Comparison of ENCODE assay signal across 10 mouse cellular contexts in genomic region chr1:126597376-126597775, GRCm38 (mm10).
DNase-seq lines count a peak whose midpoint lies in the region; ATAC-seq and TF ChIP-seq lines count a peak whose summit lies in the region.
"Had no signal": no experiment of that assay in that cellular context is flagged by ENCODE, and none has a peak within 500 bp of the region (broad histone marks: within the 10 kb centered on the region; RNA-seq: fewer than 3 reads in every experiment).

No protein-coding gene starts in this region.

- no peak for TF ChIP-seq CTCF in midbrain, postnatal 0 days (IDR thresholded peaks at IDR 0.05)

- WGBS in kidney, embryonic 16.5 days, result 23% methylated on average over 3 of the region's 3 CpGs
- 64% methylated on average over 3 of the region's 3 CpGs for WGBS in embryonic facial prominence, embryonic 14.5 days
- WGBS in hindbrain, embryonic 12.5 days, result 25% methylated on average over 3 of the region's 3 CpGs
- 46% methylated on average over 3 of the region's 3 CpGs for WGBS in midbrain, postnatal 0 days

- no peaks in the 10 kb centered on the region for H3K36me3 ChIP-seq in kidney, embryonic 16.5 days (ENCODE audit: insufficient read depth, low read length)
- H3K36me3 ChIP-seq in embryonic facial prominence, embryonic 14.5 days (ENCODE audit: control insufficient read depth, insufficient read depth, low read length), result no peaks in the 10 kb centered on the region
- H3K36me3 ChIP-seq in hindbrain, embryonic 12.5 days, result no peaks in the 10 kb centered on the region
- no peaks in the 10 kb centered on the region for H3K36me3 ChIP-seq in midbrain, postnatal 0 days (ENCODE audit: insufficient read depth, low read length)

- H3K9me3 ChIP-seq in kidney, embryonic 16.5 days (ENCODE audit: low read length), result no peaks in the 10 kb centered on the region
- H3K9me3 ChIP-seq in embryonic facial prominence, embryonic 14.5 days (ENCODE audit: control insufficient read depth, low read length), result no peaks in the 10 kb centered on the region
- no peaks in the 10 kb centered on the region for H3K9me3 ChIP-seq in hindbrain, embryonic 12.5 days (replicated peaks)
- H3K9me3 ChIP-seq in midbrain, postnatal 0 days (ENCODE audit: low read length), result no peaks in the 10 kb centered on the region

- no peak overlapping the region for H3K4me2 ChIP-seq in kidney, embryonic 16.5 days (replicated peaks; ENCODE audit: low read depth, low read length)
- H3K4me2 ChIP-seq in embryonic facial prominence, embryonic 14.5 days (ENCODE audit: low read depth, low read length), result no peak overlapping the region
- no peak overlapping the region for H3K4me2 ChIP-seq in hindbrain, embryonic 12.5 days (replicated peaks)
- H3K4me2 ChIP-seq in midbrain, postnatal 0 days (ENCODE audit: low read depth, low read length, poor library complexity, severe bottlenecking), result no peak overlapping the region

- H3K4me3 ChIP-seq in kidney, embryonic 16.5 days (ENCODE audit: low read length), result no peak overlapping the region
- no peak overlapping the region for H3K4me3 ChIP-seq in embryonic facial prominence, embryonic 14.5 days (ENCODE audit: low read depth, low read length)
- no peak overlapping the region for H3K4me3 ChIP-seq in hindbrain, embryonic 12.5 days
- no peak overlapping the region for H3K4me3 ChIP-seq in midbrain, postnatal 0 days (ENCODE audit: low read depth, low read length)

- no peak overlapping the region for H3K27ac ChIP-seq in kidney, embryonic 16.5 days (ENCODE audit: low read length)
- no peak overlapping the region for H3K27ac ChIP-seq in embryonic facial prominence, embryonic 14.5 days (replicated peaks; ENCODE audit: low read depth, low read length)
- no peak overlapping the region for H3K27ac ChIP-seq in hindbrain, embryonic 12.5 days
- no peak overlapping the region for H3K27ac ChIP-seq in midbrain, postnatal 0 days (ENCODE audit: low read depth, low read length)

- DNase-seq in kidney, adult 11 months, result no peak
- DNase-seq in embryonic facial prominence, embryonic 14.5 days (ENCODE audit: low spot score), result peak; percentile 38
- DNase-seq in midbrain, postnatal 0 days (ENCODE audit: low spot score), result peak; percentile 24
- no peak for DNase-seq in thymus, postnatal 0 days (ENCODE audit: low spot score)
- DNase-seq in layer of hippocampus, adult 9-10 months (ENCODE audit: low spot score), result no peak
- DNase-seq: cerebellum, adult 9-10 months; thymus, postnatal 36 days had no signal

- no peaks in the 10 kb centered on the region for H3K27me3 ChIP-seq in kidney, embryonic 16.5 days (ENCODE audit: insufficient read depth, low read length)
- no peaks in the 10 kb centered on the region for H3K27me3 ChIP-seq in embryonic facial prominence, embryonic 14.5 days (replicated peaks; ENCODE audit: control insufficient read depth, insufficient read depth, low read length)
- no peaks in the 10 kb centered on the region for H3K27me3 ChIP-seq in hindbrain, embryonic 12.5 days
- peaks cover 5% of the 10 kb centered on the region; the same call in 1 of the 2 replicates for H3K27me3 ChIP-seq in midbrain, postnatal 0 days (ENCODE audit: insufficient read depth, low read length)

- peaks cover 7% of the 10 kb centered on the region; the same call in 1 of the 2 replicates for H3K4me1 ChIP-seq in kidney, embryonic 16.5 days (ENCODE audit: insufficient read depth, low read length)
- H3K4me1 ChIP-seq in embryonic facial prominence, embryonic 14.5 days (ENCODE audit: control insufficient read depth, insufficient read depth, low read length), result peaks cover 3% of the 10 kb centered on the region; the same call in 1 of the 2 replicates
- H3K4me1 ChIP-seq in hindbrain, embryonic 12.5 days, result peaks cover 13% of the 10 kb centered on the region
- H3K4me1 ChIP-seq in midbrain, postnatal 0 days (ENCODE audit: insufficient read depth, low read length), result no peaks in the 10 kb centered on the region

- 0 out of 2 replicates have a peak, but pooled peaks have one; percentile 58 for ATAC-seq in kidney, embryonic 16.5 days (ENCODE audit: low FRiP score, low TSS enrichment)
- peak; percentile 36; the same call in 1 of the 2 replicates for ATAC-seq in embryonic facial prominence, embryonic 14.5 days (ENCODE audit: low read depth)
- peak; percentile 55 for ATAC-seq in hindbrain, embryonic 12.5 days (ENCODE audit: low FRiP score)
- ATAC-seq in midbrain, postnatal 0 days (ENCODE audit: low FRiP score), result no peak
- ATAC-seq: forebrain, embryonic 16.5 days had no signal

- no peak overlapping the region for H3K9ac ChIP-seq in kidney, embryonic 16.5 days (replicated peaks; ENCODE audit: low read length)
- no peak overlapping the region for H3K9ac ChIP-seq in embryonic facial prominence, embryonic 14.5 days (ENCODE audit: low read depth, low read length)
- no peak overlapping the region for H3K9ac ChIP-seq in hindbrain, embryonic 12.5 days
- no peak overlapping the region for H3K9ac ChIP-seq in midbrain, postnatal 0 days (replicated peaks; ENCODE audit: low read length, poor library complexity, severe bottlenecking)

Comparison
In these comparisons a context has a peak if more than half of its experiments do, and no peak if none do; other contexts are left out.
1. DNase-seq: peak in embryonic facial prominence, embryonic 14.5 days (single experiment) and midbrain, postnatal 0 days (single experiment); none in kidney, adult 11 months (single experiment), thymus, postnatal 0 days (single experiment) and layer of hippocampus, adult 9-10 months (single experiment).